10 mouse cellular contexts compared by ENCODE assay signal in genomic region chr5:24919155-24919554, GRCm38 (mm10).
DNase-seq lines count a peak whose midpoint lies in the region; ATAC-seq lines count a peak whose summit lies in the region.
"Had no signal": no experiment of that assay in that cellular context is flagged by ENCODE, and none has a peak within 500 bp of the region (broad histone marks: within the 10 kb centered on the region; RNA-seq: fewer than 3 reads in every experiment).

No protein-coding gene starts in this region.

- no peak overlapping the region for H3K4me3 ChIP-seq in kidney, embryonic 14.5 days (ENCODE audit: low read length)
- H3K4me3 ChIP-seq in stomach, embryonic 16.5 days (replicated peaks; ENCODE audit: low read length), result no peak overlapping the region

- no peak overlapping the region for H3K27ac ChIP-seq in kidney, embryonic 14.5 days (ENCODE audit: low read depth, low read length)
- H3K27ac ChIP-seq in stomach, embryonic 16.5 days (ENCODE audit: low read length), result no peak overlapping the region

- H3K4me2 ChIP-seq in kidney, embryonic 14.5 days (replicated peaks; ENCODE audit: low read depth, low read length), result no peak overlapping the region
- no peak overlapping the region for H3K4me2 ChIP-seq in stomach, embryonic 16.5 days (ENCODE audit: low read depth, low read length)

- 90% methylated on average over 1 of the region's 1 CpGs for WGBS in kidney, embryonic 14.5 days
- 65% methylated on average over 1 of the region's 1 CpGs for WGBS in stomach, embryonic 16.5 days

- H3K9me3 ChIP-seq in kidney, embryonic 14.5 days (ENCODE audit: control insufficient read depth, low read length), result no peaks in the 10 kb centered on the region
- H3K9me3 ChIP-seq in stomach, embryonic 16.5 days (replicated peaks; ENCODE audit: control insufficient read depth, low read length), result no peaks in the 10 kb centered on the region

- no peaks in the 10 kb centered on the region for H3K4me1 ChIP-seq in kidney, embryonic 14.5 days (ENCODE audit: control insufficient read depth, insufficient read depth, low read length)
- H3K4me1 ChIP-seq in stomach, embryonic 16.5 days (ENCODE audit: control insufficient read depth, insufficient read depth, low read length), result no peaks in the 10 kb centered on the region

- no peak for DNase-seq in kidney, adult 11 months
- DNase-seq in right cerebral cortex, postnatal 14 days, result peak; percentile 67
- DNase-seq in right cerebral cortex, adult 18-20 months, result no peak
- peak; percentile 55 for DNase-seq in kidney, postnatal 14 days
- no peak for DNase-seq in left cerebral cortex, postnatal 36 days (ENCODE audit: low spot score in 2 of 2)
- DNase-seq: embryo, embryonic 11 days had no signal

- ATAC-seq in kidney, embryonic 14.5 days (ENCODE audit: low FRiP score, low TSS enrichment), result peak; percentile 55; the same call in 1 of the 2 replicates
- ATAC-seq in stomach, embryonic 16.5 days (ENCODE audit: insufficient read depth, low FRiP score), result peak; percentile 77
- ATAC-seq: midbrain, embryonic 16.5 days; Patski had no signal

- H3K27me3 ChIP-seq in kidney, embryonic 14.5 days (ENCODE audit: control insufficient read depth, insufficient read depth, low read length), result no peaks in the 10 kb centered on the region
- H3K27me3 ChIP-seq in stomach, embryonic 16.5 days (ENCODE audit: control insufficient read depth, insufficient read depth, low read length), result no peaks in the 10 kb centered on the region
- H3K27me3 ChIP-seq: Patski had no signal

- no peak overlapping the region for H3K9ac ChIP-seq in kidney, embryonic 14.5 days (ENCODE audit: low read depth, low read length)
- H3K9ac ChIP-seq in stomach, embryonic 16.5 days (ENCODE audit: low read length), result no peak overlapping the region

- no peaks in the 10 kb centered on the region for H3K36me3 ChIP-seq in kidney, embryonic 14.5 days (ENCODE audit: control insufficient read depth, insufficient read depth, low read length)
- no peaks in the 10 kb centered on the region for H3K36me3 ChIP-seq in stomach, embryonic 16.5 days (ENCODE audit: control insufficient read depth, insufficient read depth, low read length)

- intact Hi-C loops in left cerebral cortex, postnatal 36 days (cut with DNase I), result no loop called here

Comparison
In these comparisons a context has a peak if more than half of its experiments do, and no peak if none do; other contexts are left out.
1. DNase-seq: peak in right cerebral cortex, postnatal 14 days (single experiment) and kidney, postnatal 14 days (single experiment); none in kidney, adult 11 months (single experiment), right cerebral cortex, adult 18-20 months (single experiment) and left cerebral cortex, postnatal 36 days (0 of 2).